Mouse (Mus musculus) lung, postnatal 0 days (tissue): ENCODE measurements around the gene Terb1. TPM values are rescaled to one million over a fixed set of nuclear protein-coding genes. Genes with fewer than 3 reads are reported as not detected.

Source experiments
- ATAC-seq: fragments of 200-750 bp; cut with Nextera tagmentation; 2 replicates; pipeline ENCODE4 v1.8.0; 2017; ENCODE audit warnings: moderate library complexity
- DNase-seq: peaks from one replicate; pipeline ENCODE4 v3.0.0-alpha.2; 2016; ENCODE audit warnings: low spot score
- H3K27ac ChIP-seq: fragments of 300-500 bp; sonication (generic); 2 replicates; pipeline ENCODE4 v1.5.1; 2014; ENCODE audit warnings: antibody characterized with exemption, mild to moderate bottlenecking, low read length, mixed read lengths
- H3K27me3 ChIP-seq: fragments of 300-500 bp; sonication (generic); replicated peaks from 2 replicates; pipeline ENCODE4 v1.6.1; 2014; ENCODE audit warnings: low read length, mixed read lengths; ENCODE audit not compliant: insufficient read depth
- H3K36me3 ChIP-seq: fragments of 300-500 bp; sonication (generic); 2 replicates; pipeline ENCODE4 v1.6.1; 2014; ENCODE audit warnings: low read length, mixed read lengths; ENCODE audit not compliant: insufficient read depth
- H3K4me1 ChIP-seq: fragments of 300-500 bp; sonication (generic); 2 replicates; pipeline ENCODE4 v1.6.1; 2014; ENCODE audit warnings: antibody characterized with exemption, low read depth, low read length, mixed read lengths; ENCODE audit not compliant: insufficient read depth
- H3K4me2 ChIP-seq: fragments of 300-500 bp; sonication (generic); replicated peaks from 2 replicates; pipeline ENCODE4 v1.6.1; 2014; ENCODE audit warnings: low read depth, mild to moderate bottlenecking, low read length, moderate library complexity, mixed read lengths
- H3K4me3 ChIP-seq: fragments of 300-500 bp; sonication (generic); 2 replicates; pipeline ENCODE4 v1.5.1; 2014; ENCODE audit warnings: low read depth, low read length
- H3K9ac ChIP-seq: fragments of 300-500 bp; sonication (generic); replicated peaks from 2 replicates; pipeline ENCODE4 v1.6.1; 2014; ENCODE audit warnings: low read depth, mild to moderate bottlenecking
- H3K9me3 ChIP-seq: fragments of 300-500 bp; sonication (generic); 2 replicates; pipeline ENCODE4 v1.6.1; 2016; ENCODE audit warnings: low read length, mixed read lengths
- CTCF ChIP-seq: IDR thresholded peaks from 2 replicates; pipeline ENCODE4 v1.5.1; 2016; ENCODE audit warnings: antibody characterized with exemption, mild to moderate bottlenecking
- EP300 ChIP-seq: IDR thresholded peaks from 2 replicates; pipeline ENCODE4 v1.6.1; 2016; ENCODE audit warnings: antibody characterized with exemption, mild to moderate bottlenecking, control low read depth
- WGBS: fragments of 180-500 bp; shearing (Covaris S2); extraction: QIAGEN DNeasy Blood & Tissue Kit; methylation state at CpG from one replicate; pipeline ENCODE4 v1.1.7; 2014; 5-methylcytosine and 5-hydroxymethylcytosine counted together
- polyA plus RNA-seq: library from polyadenylated mRNA; unstranded; fragments of >200 nt; fragmentation: Nextera tagmentation; extraction: Ambion mirVana; gene quantifications from 2 replicates; pipeline ENCODE4 v1.2.1, GENCODE M21; 2015

The Terb1 gene
- polyA plus RNA-seq, 1 experiment from 2014 or later, result 0.14 TPM

- H3K4me3 ChIP-seq, result no peak overlapping the region
- H3K36me3 ChIP-seq, result 0 out of 2 replicates have a peak, but pooled peaks cover under 1% of the 10 kb centered on the region
- H3K4me2 ChIP-seq, result no peak overlapping the region
- no peak overlapping the region for H3K9ac ChIP-seq
- WGBS, result 71% methylated on average over 3 of the region's 3 CpGs
- no peaks in the 10 kb centered on the region for H3K4me1 ChIP-seq
- H3K27me3 ChIP-seq, result no peaks in the 10 kb centered on the region
- H3K9me3 ChIP-seq, result no peaks in the 10 kb centered on the region
- ATAC-seq, result no peak
- no peak overlapping the region for H3K27ac ChIP-seq
- no peak for TF ChIP-seq EP300
- DNase-seq, result no peak
Measured at GRCm38 (mm10) chr8:104411972-104412371, 97.7 kb downstream of the Terb1 start.

- no peak for TF ChIP-seq CTCF
- no peak for TF ChIP-seq EP300
- Histone ChIP-seq H3K9ac (no peak overlapping the region), H3K4me1 (no peaks in the 10 kb centered on the region), H3K4me3 (no peak overlapping the region), H3K27me3 (no peaks in the 10 kb centered on the region), H3K27ac (no peak overlapping the region), H3K4me2 (no peak overlapping the region), H3K36me3 (no peaks in the 10 kb centered on the region), H3K9me3 (no peaks in the 10 kb centered on the region)
- DNase-seq (no peak), ATAC-seq (no peak)
- WGBS, result 88% methylated on average over 3 of the region's 3 CpGs
Measured at GRCm38 (mm10) chr8:104411468-104411867, 98.2 kb downstream of the Terb1 start.

GRCm38 (mm10) chr8:104410628-104411273 lies 99.0 kb downstream of the Terb1 start:
- DNase-seq, result no peak
- no peak for ATAC-seq
- TF ChIP-seq CTCF, result no peak
- no peak for TF ChIP-seq EP300
- Histone ChIP-seq H3K36me3 (no peaks in the 10 kb centered on the region), H3K9me3 (no peaks in the 10 kb centered on the region), H3K27ac (no peak overlapping the region), H3K4me3 (no peak overlapping the region), H3K9ac (no peak overlapping the region), H3K4me2 (no peak overlapping the region), H3K27me3 (no peaks in the 10 kb centered on the region), H3K4me1 (no peaks in the 10 kb centered on the region)
- 75% methylated on average over 7 of the region's 7 CpGs for whole genome bisulfite sequencing

GRCm38 (mm10) chr8:104408328-104409110 lies 101.2 kb downstream of the Terb1 start:
- H3K9ac ChIP-seq, result no peak overlapping the region
- TF ChIP-seq EP300 (no peak), CTCF (no peak)
- no peaks in the 10 kb centered on the region for H3K4me1 ChIP-seq
- H3K27ac ChIP-seq, result no peak overlapping the region
- H3K36me3 ChIP-seq, result no peaks in the 10 kb centered on the region
- no peaks in the 10 kb centered on the region for H3K9me3 ChIP-seq
- no peaks in the 10 kb centered on the region for H3K27me3 ChIP-seq
- H3K4me2 ChIP-seq, result no peak overlapping the region
- 76% methylated on average over 7 of the region's 7 CpGs for WGBS
- ATAC-seq (no peak), DNase-seq (no peak)
- H3K4me3 ChIP-seq, result no peak overlapping the region

- H3K27ac ChIP-seq, result peak overlapping the region; percentile 51
- H3K4me1 ChIP-seq, result no peaks in the 10 kb centered on the region
- H3K4me2 ChIP-seq, result no peak overlapping the region
- no peaks in the 10 kb centered on the region for H3K27me3 ChIP-seq
- H3K4me3 ChIP-seq, result no peak overlapping the region
- 55% methylated on average over 6 of the region's 6 CpGs for WGBS
- TF ChIP-seq EP300 (peak; percentile 56), CTCF (no peak)
- H3K36me3 ChIP-seq, result no peaks in the 10 kb centered on the region
- DNase-seq (peak; percentile 70), ATAC-seq (peak; percentile 92)
- H3K9me3 ChIP-seq, result no peaks in the 10 kb centered on the region
- no peak overlapping the region for H3K9ac ChIP-seq
Measured at GRCm38 (mm10) chr8:104406340-104407128, 103.2 kb downstream of the Terb1 start.

GRCm38 (mm10) chr8:104405430-104406187 lies 104.1 kb downstream of the Terb1 start:
- no peak overlapping the region for H3K27ac ChIP-seq
- 47% methylated on average over 15 of the region's 15 CpGs for WGBS
- H3K9ac ChIP-seq, result no peak overlapping the region
- no peaks in the 10 kb centered on the region for H3K4me1 ChIP-seq
- H3K9me3 ChIP-seq, result no peaks in the 10 kb centered on the region
- no peak for TF ChIP-seq CTCF
- TF ChIP-seq EP300, result no peak
- no peaks in the 10 kb centered on the region for H3K27me3 ChIP-seq
- no peak for ATAC-seq
- DNase-seq, result peak; percentile 36
- H3K36me3 ChIP-seq, result no peaks in the 10 kb centered on the region
- H3K4me3 ChIP-seq, result no peak overlapping the region
- H3K4me2 ChIP-seq, result no peak overlapping the region
